Mouse (Mus musculus) layer of hippocampus, adult 9-10 months (tissue): ENCODE data around the gene Csad.

Experiments
- DNase-seq: peaks from one replicate; pipeline ENCODE4 v3.0.0; 2022; ENCODE audit warnings: low spot score

The Csad gene

DNA sequence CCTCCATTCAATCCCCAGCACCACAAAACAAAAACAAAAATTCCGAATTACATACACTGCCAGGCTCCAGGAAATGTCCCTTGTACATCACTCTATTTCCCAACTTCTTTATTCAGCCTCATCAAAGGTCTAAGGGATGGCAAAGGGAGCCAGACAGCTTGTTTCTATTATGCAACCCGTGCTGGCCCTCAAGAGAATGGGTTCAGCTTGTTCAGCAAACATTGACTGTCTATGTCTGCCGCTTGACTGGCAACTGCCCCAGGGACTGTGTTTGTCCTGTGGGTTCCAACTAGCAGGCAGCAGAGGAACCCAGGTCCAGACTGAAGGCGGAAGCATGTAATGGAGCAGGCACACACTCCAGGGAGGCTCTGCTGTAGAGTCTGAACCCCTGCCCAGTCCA is 5.7 kb downstream of the Csad start:
- DNase-seq, result no peak

DNA sequence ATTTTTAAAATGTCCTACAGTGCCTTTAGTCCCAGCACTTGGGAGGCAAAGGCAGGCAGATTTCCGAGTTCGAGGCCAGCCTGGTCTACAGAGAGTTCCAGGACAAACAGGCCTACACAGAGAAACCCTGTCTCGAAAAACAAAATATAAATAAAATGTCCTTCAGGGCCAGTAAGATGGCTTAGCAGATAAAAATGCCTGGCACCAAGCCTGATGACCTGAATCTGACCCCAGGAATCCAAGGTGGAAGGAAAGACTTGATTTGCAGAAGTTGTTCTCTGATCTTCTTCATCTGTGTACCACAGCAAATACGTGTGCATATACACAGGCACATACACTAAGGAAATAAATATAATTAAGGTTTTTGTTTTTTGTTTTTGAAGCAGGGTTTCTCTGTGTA is 9.2 kb downstream of the Csad start:
- no peak for DNase-seq

DNA sequence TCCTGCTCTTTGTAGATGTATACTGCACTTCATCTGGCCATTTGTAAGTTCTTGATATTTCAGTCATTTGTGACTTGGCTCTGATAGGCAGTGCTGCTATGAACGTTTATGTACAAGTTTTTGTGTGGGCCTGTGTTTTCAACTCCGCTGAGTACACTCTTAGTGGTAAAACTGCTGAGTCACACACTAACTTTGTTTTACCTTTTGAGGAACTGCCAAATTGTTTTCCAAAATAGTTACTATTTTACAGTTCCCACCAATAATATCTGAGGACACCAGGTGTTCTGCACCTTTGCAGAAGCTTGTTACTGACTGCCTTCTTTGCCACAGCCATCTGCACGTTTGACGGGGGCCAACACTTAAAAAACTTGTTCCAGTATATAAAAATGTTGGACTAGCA is 10.1 kb downstream of the Csad start:
- DNase-seq, result no peak

DNA sequence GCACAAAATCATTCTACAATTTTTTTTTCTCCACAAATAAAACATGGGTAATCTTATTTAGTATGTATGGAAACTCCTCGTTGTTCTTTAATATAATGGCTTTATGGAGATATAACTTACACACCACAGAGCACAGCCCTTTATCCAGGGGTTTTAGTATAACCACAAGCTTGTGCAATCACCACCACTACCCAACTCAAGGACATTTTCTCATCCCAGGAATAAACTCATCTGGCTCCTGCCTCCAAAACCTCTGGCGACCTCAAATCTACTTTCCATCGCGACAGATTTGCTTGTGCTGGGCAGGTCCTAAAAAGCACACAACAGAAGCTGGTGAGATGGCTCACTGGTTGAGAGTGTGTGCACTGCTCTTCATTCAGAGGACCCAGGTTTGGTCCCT is 10.9 kb downstream of the Csad start:
- no peak for DNase-seq

DNA sequence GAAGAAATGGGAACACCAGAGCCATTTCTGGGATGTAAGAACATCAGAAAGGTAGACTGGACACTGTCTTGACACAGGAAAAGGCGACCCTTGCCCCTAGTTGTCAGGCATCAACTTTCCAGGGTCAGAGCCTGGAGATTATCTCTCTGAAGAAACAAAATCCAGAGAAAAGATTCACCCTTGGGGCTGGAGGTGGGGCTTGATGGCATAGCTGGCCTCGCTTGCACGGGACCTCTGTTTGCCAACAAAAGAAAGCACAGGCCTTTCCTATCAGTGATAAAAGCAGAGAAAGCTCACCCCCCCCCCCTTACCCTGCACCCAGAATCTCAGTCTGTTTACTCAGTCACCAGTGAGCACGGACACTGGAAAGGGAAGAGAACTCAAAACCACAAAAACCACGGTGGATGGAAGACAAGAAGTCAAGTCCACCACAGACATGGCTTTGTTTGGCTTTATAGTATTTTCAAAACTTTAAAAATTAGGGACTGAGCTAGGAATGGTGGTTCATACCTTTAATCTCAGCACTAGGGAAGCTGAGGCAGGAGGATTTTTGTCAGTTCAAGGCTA is 11.6 kb downstream of the Csad start:
- no peak for DNase-seq

DNA sequence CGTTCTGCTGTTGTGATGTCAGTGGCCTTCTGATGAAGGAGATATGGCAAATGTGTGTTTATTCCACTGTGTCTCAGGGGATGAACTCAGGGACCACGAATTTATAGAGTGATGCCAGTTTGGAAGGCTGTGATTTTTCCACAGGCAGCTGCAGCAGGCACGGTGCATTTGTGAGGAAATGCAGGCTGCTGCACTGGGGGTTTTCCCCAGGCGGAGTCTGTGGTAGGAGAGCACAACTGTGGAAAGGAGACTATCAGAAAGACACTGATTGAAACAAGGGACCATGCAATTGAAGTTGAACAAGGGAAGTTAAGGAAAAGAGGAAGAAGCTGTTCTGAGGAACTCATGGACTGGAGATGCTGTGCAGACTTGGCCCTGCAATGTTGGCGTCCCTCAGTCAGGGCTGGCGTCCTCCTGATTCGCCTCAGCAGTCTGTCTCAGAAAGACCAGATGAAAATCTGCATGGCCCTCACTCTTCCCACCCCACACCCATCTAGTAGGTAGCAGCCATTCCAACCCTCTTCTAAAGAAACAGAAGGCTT is 12.2 kb downstream of the Csad start:
- no peak for DNase-seq

DNA sequence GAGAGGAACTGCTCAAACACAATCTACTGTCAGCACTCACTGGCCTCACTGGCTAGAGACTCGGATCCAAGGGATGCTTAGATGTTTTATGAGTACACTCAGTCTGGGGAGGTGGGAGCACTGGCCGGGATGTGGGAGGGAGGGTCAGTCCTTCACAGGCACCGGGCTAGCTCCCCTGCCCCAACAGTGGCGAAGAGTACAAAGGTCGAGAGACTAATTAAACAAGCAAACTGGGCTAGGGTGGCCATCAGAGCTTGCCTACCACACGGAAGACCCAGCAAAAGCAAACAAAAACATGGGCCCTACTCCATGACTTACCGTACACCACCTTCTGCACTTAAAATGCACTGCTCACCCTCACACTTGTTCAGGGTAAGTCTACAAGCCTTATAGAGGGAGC is 12.8 kb downstream of the Csad start:
- DNase-seq, result no peak

DNA sequence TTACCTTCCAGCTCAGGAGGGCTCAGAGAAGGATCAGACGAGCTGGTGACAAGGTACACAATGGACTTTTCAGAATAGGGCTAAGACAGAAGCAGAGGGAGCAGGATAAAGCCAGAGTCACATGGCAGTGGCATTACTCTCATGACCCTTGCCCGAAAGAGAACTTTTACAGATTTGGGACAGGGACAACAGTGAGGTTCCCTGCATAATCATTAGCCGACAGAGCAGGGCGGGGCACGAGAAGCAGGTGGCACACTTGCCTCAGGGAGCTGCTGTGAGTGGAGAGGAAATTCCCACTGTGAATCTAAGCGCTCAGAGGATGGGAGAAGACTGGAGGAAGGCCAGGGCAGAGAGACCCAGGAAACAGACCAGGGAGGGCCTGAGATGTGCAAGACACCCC is 15.6 kb downstream of the Csad start:
- no peak for DNase-seq

DNA sequence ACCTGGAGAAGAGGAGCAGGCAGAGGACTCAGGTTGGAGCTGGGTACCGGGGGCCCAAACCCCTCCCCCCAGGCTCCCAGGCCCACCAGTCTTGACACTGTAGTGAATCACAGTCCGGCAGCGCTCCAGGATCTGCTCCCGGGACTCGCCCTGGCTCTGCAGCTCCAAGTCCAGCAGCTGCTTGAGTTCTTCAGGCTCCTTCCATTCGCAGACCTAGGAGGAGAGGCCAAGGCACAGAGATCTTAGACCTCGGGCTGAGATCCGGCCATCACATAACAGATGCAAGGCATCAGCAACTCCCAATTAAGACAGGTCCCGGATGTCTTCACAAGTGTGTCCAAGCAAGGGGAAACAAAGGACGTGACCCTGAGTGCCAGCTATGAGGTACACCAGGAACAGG is 16.4 kb downstream of the Csad start:
- DNase-seq, result no peak

DNA sequence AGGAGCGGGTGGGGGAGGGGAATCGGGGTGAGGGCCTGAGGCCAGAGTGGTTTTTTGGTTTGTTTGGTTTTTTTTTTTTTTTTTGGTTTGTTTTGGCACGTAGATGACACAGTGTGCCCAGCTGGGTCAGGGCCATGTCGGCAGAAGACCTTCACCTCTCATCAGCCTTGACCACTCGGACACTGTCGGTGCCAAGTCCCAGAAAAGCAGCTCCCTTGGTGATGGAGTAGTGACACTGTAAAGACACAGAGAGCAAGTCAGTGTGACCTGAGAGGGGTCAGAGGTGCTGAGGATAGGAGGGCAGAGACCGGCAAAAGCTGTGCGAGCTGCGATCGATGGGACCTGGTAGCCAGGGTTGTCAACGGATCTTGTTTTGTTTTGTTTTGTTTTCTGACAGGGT is 18.3 kb downstream of the Csad start:
- no peak for DNase-seq

DNA sequence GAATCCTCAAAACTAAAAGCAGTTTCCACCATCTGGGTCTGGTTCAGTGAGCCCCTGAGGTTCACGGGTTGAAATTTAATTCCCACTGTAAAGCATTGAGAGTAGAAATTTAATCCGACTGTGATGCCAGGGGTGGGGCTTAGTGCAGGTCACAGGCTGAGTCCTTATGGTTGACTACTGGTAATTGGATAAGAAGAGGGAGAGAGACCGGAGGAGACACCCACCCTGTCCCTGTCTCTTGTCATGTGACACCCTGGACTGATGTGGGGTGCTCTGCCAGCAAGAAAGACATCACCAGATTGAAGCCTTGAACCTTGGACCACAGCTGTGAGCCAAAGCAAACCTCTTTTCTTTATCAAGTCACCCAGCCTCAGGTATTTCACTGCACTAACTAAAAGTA is 21.4 kb downstream of the Csad start:
- DNase-seq, result no peak

DNA sequence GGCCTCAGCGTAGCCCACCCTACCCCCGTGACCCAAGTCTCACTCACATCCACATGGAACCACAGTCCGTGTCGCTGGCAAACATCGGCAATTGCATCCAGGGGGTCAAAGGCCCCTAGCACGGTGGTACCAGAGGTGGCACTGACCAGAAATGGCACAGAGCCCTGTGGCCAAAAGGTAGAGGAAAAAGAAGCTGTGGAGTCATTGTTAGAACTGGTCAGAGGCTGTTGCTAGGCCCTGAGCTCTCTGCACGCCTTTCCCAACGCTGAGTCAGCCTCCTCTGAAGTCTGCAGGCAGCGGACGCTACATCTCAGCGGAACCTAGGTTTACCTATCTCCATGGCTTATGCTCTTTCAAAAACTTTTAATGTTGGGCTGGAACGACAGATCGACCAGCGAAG is 24.6 kb downstream of the Csad start:
- no peak for DNase-seq

DNA sequence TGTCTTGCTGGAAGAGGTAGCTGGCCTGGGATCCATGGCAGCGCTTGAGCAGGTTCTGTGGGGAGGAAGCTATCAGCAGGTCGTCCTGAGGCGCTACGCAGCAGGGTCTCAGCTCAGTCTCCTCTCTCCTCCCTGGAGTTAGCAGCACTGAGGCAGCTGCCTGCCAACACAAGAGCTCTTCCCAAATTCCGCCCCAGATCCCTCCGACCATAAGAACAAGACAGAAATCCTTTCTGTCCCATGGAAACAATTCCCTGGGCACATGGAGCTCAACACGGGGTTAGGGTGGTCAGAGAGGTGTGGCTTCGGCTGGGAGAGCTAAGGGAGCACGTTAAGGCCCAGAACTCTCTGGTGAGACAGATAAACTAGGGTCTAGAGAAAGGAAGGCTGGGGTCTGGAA is 25.4 kb downstream of the Csad start:
- no peak for DNase-seq

DNA sequence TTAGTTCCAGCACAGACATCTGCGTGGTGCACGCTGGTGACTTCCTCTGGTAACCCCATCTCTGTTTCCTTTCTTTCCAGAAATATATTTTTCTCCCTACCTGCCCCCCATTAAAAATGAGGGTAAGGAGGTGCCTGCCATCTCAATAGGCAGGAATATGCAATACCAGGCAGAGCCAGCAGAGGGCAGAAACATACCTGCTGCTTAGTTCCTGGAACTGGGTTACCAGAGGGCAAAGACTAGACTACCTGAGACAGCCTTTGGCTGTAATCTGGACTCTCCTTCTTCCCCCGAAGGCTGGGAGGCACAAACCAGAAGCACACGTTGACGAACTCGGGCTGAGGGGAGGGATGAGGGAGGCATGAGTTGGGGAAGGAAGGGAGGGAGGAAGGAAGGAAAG is 26.2 kb downstream of the Csad start:
- DNase-seq, result peak; percentile 85

DNA sequence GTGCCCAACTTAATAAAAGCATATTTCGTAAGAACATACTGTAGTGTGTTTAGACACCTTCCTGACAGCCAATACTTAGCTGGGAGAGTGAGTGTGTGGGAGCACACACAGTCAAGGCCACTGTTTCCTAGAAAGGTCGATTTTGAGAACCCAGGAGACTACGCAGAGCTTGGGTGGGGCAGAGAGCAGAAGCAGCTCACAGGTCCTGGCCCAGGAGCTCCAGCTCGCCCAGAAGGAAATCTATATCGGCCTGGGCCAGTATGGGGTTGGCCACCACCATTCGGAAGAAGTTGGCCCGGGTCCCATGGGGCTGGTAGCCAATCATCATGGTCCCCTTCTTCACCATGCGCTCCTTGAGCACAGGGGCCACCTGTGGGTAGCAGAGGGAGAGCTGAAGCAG is 27.1 kb downstream of the Csad start:
- DNase-seq, result no peak

DNA sequence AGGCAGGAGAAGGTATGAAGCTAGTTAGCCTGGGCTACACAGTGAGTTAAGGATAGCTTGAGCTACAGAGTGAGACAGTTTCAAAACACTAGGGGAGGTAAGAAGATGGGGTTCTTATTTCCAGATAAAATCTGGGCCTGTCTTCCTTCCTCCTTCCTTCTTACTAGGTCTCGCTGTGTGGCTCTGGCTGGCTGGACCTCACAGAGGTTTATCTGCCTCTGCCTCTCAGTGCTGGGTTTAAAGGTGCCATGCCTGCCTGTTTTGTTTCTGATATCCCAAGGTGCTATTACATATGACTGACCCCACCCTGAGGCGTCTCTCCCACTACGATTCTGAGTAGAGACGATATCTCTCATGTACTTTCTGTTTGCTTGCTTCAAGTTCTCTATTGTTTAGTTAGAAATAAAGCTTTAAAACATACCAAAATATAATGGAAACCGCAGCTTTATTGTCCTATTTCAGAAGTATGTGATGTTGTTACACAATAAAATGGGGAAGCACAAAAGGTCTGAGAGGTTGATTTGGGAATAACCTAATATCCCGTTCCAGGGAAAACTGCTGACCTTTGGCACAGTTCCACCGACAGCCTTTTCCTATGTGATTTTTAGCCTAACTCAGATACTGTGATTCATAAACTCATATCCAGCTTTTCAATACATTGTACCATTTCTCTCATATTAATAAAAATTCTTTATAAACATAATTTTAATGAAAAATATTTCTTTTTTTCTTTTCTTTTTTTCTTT is 27.8 kb downstream of the Csad start:
- DNase-seq, result no peak

DNA sequence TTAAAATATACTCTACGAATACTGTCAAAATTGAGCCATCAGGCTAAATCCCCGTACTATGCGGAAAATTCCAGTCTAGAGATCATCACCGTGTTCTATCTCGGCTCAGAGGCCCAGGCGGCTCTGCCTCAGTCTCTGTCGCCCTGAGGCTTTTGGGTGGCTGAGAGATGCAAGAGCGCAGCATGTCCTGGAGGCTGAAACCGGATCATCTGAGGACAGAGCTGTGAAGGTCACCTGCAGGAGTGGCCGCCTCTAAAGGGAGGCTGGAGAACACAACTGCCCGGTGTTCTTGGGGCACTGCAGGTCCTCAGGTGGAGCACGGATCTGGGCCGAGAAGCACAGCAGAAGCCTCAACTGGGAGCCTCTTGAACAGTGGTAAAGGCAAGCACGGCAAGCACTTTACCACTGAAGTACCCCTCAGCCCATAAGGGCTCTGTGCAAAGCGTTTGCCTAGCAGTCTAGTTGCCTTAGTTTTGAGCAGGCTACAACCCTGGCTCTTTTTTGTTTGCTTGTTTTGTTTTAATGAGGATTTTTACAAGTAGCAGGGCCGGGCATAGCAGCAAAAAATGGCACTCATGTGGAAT is 28.7 kb downstream of the Csad start:
- no peak for DNase-seq

DNA sequence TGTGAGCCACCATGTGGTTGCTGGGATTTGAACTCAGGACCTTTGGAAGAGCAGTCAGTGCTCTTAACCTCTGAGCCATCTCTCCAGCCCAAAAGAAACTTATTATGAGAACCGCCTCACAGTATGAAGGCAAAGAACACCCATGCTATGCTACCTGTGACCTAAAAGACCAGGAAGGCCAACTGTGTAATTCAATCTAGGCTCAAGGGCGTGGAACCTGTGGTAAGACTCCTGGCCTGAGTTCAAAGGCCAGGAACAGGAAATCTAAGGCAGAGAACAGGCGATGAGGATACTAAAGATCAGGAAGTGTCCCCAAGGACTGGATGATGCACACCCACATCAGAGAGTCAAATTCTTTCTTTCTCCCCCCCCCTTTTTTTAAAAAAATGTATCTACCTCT is 30.9 kb downstream of the Csad start:
- DNase-seq, result no peak

DNA sequence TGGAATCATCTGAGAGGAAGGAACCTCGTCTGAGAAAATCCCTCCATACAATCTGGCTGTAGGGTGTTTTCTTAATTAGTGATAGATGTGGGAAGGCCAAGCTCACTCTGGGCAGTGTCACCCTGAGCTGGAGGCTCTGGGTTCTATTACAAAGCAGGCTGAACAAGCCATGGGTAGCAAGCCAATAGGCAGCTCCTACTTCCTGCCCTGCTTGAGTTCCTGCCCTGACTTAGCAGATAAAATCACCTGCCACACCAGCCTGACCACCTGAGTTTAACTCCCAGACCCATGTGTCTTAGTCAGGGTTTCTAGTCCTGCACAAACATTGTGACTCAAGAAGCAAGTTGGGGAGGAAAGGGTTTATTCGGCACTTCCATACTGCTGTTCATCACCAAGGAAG is 35.5 kb downstream of the Csad start:
- no peak for DNase-seq

DNA sequence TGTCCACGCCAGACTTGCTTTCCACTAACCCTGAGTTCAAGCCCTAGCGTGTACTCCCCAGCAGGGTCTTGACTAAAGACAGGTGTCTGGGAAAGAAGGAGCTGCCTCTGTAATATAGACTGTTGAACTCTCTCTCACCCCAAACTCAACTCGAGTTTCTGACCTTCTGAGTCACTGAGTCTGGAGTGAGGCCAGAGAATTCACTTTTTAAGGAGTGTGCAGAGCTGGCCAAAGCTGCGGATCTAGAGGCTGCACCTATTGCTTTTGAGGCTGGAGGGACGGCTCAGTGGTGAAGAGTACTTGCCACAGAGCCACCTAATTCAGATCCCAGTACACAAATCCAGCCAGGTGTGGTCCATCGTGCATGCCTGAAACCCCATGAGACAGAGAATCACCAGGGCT is 36.9 kb downstream of the Csad start:
- no peak for DNase-seq

DNA sequence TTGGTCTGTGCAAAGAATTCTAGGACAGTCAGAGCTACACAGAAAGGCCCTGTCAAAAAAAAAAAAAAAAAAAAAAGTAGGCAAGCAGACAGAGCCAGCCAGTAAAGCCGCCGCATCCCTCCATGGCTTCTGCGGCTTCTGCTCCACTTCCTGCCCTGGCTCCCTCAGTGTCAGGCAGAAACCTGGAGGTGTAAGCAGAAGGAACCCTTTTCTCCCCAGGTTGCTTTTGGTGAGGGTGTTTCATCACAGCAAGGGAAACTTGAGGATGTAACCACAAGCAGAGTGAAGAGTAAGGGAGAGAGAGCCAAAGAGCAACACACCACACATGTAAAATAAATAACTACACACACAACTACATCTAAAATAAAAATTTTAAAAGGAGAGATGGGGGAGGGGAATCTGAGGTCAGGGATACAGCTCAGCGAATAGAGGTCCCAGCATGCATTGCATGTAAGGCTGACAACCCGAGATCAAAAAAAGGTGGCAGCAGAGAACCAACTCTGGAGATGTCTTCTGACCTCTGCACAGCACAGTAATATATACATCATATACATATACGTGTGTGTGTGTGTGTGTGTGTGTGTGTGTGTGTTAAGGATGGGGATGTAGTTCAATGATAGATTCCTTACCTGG is 38.9 kb downstream of the Csad start:
- DNase-seq, result no peak

DNA sequence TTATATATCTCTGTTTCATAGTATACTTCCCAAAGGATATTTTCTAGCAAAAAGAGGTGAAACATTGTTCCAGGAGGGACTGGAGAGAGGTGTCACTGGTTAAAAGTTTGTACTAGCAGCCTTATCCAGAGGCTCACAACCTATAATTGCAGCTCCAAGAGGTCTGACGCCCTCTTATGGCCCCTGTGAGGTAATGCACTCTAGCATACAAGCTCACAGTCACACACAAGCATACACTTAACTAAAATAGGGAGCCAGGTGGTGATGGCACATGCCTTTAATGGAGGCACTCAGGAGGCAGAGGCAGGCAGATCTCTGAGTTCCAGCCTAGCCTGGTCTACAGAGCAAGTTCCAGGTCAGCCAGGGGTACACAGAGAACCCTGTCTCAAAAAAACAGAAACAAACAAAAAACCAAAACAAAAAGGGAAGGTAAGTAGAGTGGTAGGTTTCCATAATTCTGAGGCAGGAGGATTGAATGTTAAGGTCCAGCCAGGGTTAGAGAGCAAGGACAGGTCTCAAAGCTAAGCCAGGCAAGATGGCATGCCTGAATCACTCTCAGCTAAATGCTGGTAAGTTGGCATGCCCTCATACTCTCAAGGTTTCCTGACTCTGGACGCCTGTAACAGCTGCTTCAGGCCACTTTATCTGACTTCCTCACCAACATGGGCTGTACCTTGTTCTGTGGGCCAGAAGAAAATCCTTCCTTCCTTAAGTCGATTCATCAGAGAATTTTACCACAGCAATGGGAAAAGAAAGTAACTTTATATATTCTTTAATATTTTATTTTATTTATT is 40.4 kb downstream of the Csad start:
- DNase-seq, result no peak
